Mouse (Mus musculus) neural tube, embryonic 14.5 days (tissue): ENCODE results near the gene Lrmda. TPM values are rescaled to one million over a fixed set of nuclear protein-coding genes. Genes with fewer than 3 reads are reported as not detected.

ENCODE experiments used
- ATAC-seq: fragments of 200-750 bp; cut with Nextera tagmentation; 2 replicates; pipeline ENCODE4 v1.8.0; 2017; ENCODE audit warnings: low read depth, mild to moderate bottlenecking, moderate TSS enrichment, moderate library complexity
- H3K27ac ChIP-seq: fragments of 300-500 bp; sonication (generic); 2 replicates; pipeline ENCODE4 v1.5.1; 2014; ENCODE audit warnings: low read depth, mild to moderate bottlenecking, control low read depth, low read length, moderate library complexity, mixed read lengths
- H3K27me3 ChIP-seq: fragments of 300-500 bp; sonication (generic); 2 replicates; pipeline ENCODE4 v1.6.1; 2014; ENCODE audit warnings: low read length; ENCODE audit not compliant: control insufficient read depth, insufficient read depth
- H3K36me3 ChIP-seq: fragments of 300-500 bp; sonication (generic); 2 replicates; pipeline ENCODE4 v1.6.1; 2014; ENCODE audit warnings: low read length, mixed read lengths; ENCODE audit not compliant: control insufficient read depth, insufficient read depth
- H3K4me1 ChIP-seq: fragments of 300-500 bp; sonication (generic); 2 replicates; pipeline ENCODE4 v1.6.1; 2014; ENCODE audit warnings: low read length; ENCODE audit not compliant: control insufficient read depth, insufficient read depth
- H3K4me2 ChIP-seq: fragments of 300-500 bp; sonication (generic); 2 replicates; pipeline ENCODE4 v1.6.1; 2014; ENCODE audit warnings: mild to moderate bottlenecking, low read depth, low read length, control low read depth
- H3K4me3 ChIP-seq: fragments of 300-500 bp; sonication (generic); 2 replicates; pipeline ENCODE4 v1.5.1; 2014; ENCODE audit warnings: low read depth, low read length, control low read depth, mixed read lengths
- H3K9ac ChIP-seq: fragments of 300-500 bp; sonication (generic); replicated peaks from 2 replicates; pipeline ENCODE4 v1.6.1; 2014; ENCODE audit warnings: low read depth, mild to moderate bottlenecking, control low read depth, low read length, mixed read lengths
- H3K9me3 ChIP-seq: fragments of 300-500 bp; sonication (generic); 2 replicates; pipeline ENCODE4 v1.6.1; 2016; ENCODE audit warnings: low read length; ENCODE audit not compliant: control insufficient read depth
- WGBS: fragments of 180-500 bp; shearing (Covaris S2); extraction: QIAGEN DNeasy Blood & Tissue Kit; methylation state at CpG from one replicate; pipeline ENCODE4 v1.1.7; 2014; 5-methylcytosine and 5-hydroxymethylcytosine counted together
- polyA plus RNA-seq: library from polyadenylated mRNA; unstranded; fragments of >200 nt; fragmentation: Nextera tagmentation; extraction: Ambion mirVana; gene quantifications from 2 replicates; pipeline ENCODE4 v1.2.1, GENCODE M21; 2014

The Lrmda gene
- polyA plus RNA-seq, 1 experiment from 2014 or later: 0.35 TPM

DNA sequence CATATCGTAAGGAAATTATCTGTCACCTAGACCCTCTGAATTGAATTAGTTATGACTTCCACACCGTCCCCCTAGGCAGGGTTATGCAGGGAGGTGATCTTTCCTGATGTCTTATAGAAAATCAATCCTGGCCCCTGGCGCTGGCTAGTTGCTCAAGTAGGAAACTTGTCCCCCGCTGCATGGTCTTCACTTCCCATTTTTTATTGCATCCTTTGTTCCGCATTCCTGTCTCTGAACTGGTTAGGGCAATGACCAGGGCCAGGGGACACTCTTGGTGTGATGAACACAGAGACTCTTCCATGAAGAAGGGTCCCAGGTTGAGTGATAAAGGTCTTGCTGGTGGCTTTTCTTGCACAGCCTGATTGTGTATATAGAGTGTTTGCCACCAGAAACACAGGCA is 53.9 kb downstream of the Lrmda start:
- Histone ChIP-seq H3K36me3 (no peaks in the 10 kb centered on the region), H3K9me3 (no peaks in the 10 kb centered on the region), H3K27me3 (no peaks in the 10 kb centered on the region), H3K4me3 (no peak overlapping the region), H3K4me2 (no peak overlapping the region), H3K9ac (no peak overlapping the region), H3K4me1 (no peaks in the 10 kb centered on the region), H3K27ac (no peak overlapping the region)
- no peak for ATAC-seq
- WGBS: 79% methylated on average over 5 of the region's 5 CpGs

DNA sequence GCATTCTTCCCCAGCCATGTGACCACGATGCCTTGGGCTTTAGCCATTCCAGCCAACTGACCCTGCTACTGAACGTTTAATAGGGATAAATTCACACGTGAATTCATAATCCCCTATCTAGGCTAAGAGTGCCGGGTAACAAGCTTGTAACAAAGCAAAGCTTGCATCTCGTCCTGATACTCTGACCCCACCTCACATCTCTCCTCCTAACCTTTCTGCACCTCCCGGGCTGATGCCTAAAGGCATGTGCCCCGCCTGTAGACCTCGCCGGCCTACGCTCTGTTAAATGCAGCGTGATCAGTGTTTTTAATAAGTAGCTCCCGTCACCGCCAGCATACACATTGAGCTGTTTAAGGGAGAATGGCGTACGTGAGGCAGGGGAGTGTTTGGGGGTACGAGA is 54.7 kb downstream of the Lrmda start:
- Histone ChIP-seq H3K36me3 (no peaks in the 10 kb centered on the region), H3K4me2 (no peak overlapping the region), H3K9ac (no peak overlapping the region), H3K4me1 (no peaks in the 10 kb centered on the region), H3K4me3 (no peak overlapping the region), H3K27me3 (no peaks in the 10 kb centered on the region), H3K27ac (no peak overlapping the region), H3K9me3 (no peaks in the 10 kb centered on the region)
- no peak for ATAC-seq
- 46% methylated on average over 16 of the region's 16 CpGs for WGBS

DNA sequence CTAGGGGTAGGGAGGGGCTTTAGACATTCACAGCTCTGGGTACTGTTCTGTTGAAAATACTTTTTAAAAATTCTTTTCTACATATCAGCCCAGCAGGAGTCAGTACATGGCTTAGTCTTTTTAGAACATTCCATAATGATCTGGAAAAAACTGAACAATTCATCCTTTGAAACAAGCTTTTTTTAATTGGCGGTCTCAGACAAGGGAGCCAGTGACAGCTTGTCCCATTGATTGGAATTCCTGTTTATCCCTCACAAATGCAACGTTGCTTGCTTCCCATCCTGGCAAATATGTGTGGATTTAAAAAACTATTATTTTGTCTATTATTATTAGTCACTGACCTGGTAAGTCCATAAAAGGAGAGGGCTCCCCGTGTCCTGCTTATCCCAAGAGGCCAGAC is 64.4 kb downstream of the Lrmda start:
- ATAC-seq: no peak

DNA sequence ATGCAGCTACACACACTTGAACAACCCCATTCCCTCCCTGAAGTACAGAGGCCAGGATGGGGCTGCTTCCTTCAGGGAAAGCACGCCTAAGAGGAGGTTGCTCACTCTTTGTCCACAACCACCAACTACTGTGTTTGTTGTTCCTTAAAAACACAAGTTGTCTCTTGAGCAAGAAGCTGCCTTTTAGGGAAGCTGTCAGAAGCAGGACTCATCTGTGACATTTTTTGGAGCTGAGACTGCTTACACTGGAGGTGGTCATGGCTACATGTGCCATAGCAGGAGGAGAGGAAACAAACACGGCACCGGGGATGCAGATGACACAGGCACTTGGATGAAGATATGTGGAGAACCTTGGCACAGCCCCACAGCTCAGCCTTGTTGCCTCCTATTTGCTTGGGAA is 65.9 kb downstream of the Lrmda start:
- ATAC-seq: no peak
- 94% methylated on average over 3 of the region's 3 CpGs for WGBS

More for the DNA sequence above, 64.4 kb downstream of the Lrmda start:
- no peak overlapping the region for H3K27ac ChIP-seq
- no peak overlapping the region for H3K4me2 ChIP-seq
- H3K27me3 ChIP-seq: no peaks in the 10 kb centered on the region
- no peaks in the 10 kb centered on the region for H3K36me3 ChIP-seq
- H3K4me1 ChIP-seq: no peaks in the 10 kb centered on the region; the same call in 1 of the 2 replicates
- no peak overlapping the region for H3K9ac ChIP-seq
- 64% methylated on average over 3 of the region's 3 CpGs for WGBS
- no peak overlapping the region for H3K4me3 ChIP-seq
- no peaks in the 10 kb centered on the region; the same call in 1 of the 2 replicates for H3K9me3 ChIP-seq

DNA sequence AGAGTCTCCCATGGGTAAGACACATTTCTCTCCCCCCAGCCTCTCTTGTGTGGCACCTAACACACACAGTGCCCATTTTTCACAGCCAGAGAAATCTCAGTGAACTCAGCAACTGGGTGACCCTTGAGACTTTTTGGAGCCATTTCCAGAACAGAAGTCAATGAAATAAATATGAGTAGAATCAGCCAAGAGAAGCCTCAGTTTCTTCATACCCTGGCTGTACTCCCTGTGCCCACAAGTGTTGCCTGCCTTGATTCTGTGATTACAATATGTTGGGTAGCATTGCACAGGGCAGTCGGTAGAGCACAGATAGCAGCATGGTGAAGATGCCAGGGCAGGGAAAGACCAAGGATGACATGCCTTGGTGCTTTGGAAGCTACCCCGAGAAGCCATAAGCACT is 69.1 kb downstream of the Lrmda start:
- ATAC-seq: no peak
- 97% methylated on average over 2 of the region's 2 CpGs for WGBS
- Histone ChIP-seq H3K4me1 (peaks cover 24% of the 10 kb centered on the region), H3K27ac (no peak overlapping the region), H3K4me3 (no peak overlapping the region), H3K4me2 (no peak overlapping the region), H3K36me3 (no peaks in the 10 kb centered on the region), H3K27me3 (no peaks in the 10 kb centered on the region), H3K9ac (no peak overlapping the region), H3K9me3 (no peaks in the 10 kb centered on the region; the same call in 1 of the 2 replicates)

More for the DNA sequence above, 65.9 kb downstream of the Lrmda start:
- H3K4me3 ChIP-seq: no peak overlapping the region
- H3K36me3 ChIP-seq: no peaks in the 10 kb centered on the region
- H3K27ac ChIP-seq: no peak overlapping the region
- H3K9me3 ChIP-seq: no peaks in the 10 kb centered on the region; the same call in 1 of the 2 replicates
- H3K4me1 ChIP-seq: peaks cover 14% of the 10 kb centered on the region; the same call in 1 of the 2 replicates
- no peaks in the 10 kb centered on the region for H3K27me3 ChIP-seq
- no peak overlapping the region for H3K9ac ChIP-seq
- H3K4me2 ChIP-seq: no peak overlapping the region

DNA sequence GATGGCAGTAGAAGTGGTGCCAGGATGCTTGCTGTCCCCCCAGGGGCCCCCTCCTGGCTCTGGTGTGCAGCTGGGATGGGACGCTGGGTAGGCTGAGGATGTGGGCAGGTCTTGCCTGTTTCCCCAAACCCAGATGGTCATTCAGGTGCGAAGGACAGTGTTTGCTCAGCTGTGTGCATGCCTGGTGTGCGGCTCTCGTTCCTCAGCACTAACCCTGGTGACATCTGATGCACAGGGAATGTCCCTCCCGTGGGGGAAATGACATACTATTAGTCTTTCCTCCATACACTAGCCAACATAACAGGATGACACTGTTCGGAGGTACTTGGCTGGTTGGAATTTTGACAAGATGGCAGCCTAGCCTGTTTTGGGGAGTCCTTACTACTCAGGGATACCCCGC is 69.8 kb downstream of the Lrmda start:
- no peak overlapping the region for H3K4me3 ChIP-seq
- peaks cover 24% of the 10 kb centered on the region for H3K4me1 ChIP-seq
- no peak overlapping the region for H3K4me2 ChIP-seq
- no peaks in the 10 kb centered on the region; the same call in 1 of the 2 replicates for H3K9me3 ChIP-seq
- 59% methylated on average over 7 of the region's 7 CpGs for WGBS
- H3K36me3 ChIP-seq: no peaks in the 10 kb centered on the region
- ATAC-seq: no peak
- H3K27ac ChIP-seq: peak overlapping the region; percentile 5; the same call in 1 of the 2 replicates
- no peaks in the 10 kb centered on the region for H3K27me3 ChIP-seq
- H3K9ac ChIP-seq: no peak overlapping the region

DNA sequence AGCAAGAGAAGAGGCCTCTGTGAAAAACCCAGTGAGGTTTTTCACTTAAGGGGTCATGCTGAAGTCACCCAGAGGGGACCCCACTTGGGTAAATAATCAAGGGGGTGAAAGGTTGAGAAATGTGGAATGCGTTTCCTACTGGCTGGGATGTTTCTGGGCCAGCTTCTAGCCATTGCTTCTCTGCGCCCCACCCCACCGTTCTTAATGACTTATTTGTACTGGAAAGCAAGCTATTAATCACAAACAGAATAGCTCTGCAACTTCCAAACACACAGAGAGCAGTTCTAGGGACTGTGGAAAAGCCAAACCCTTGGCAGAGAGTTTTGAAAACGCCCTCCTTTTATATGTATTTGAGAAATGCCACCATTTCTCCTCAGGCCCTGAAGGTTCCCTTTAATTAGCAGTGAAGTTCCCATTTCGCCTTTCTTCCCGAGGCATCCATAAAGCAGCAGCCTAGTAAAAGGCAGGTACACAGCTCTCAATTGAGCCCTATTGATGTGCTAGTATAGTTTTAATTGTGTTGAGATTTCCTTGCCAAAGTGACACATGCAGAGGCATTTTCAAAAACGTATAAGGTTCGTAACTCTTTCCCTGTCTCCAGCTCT is 70.5 kb downstream of the Lrmda start:
- Histone ChIP-seq H3K4me3 (no peak overlapping the region), H3K36me3 (no peaks in the 10 kb centered on the region), H3K27me3 (no peaks in the 10 kb centered on the region), H3K4me2 (no peak overlapping the region), H3K9ac (no peak overlapping the region), H3K9me3 (no peaks in the 10 kb centered on the region; the same call in 1 of the 2 replicates), H3K27ac (no peak overlapping the region), H3K4me1 (peaks cover 24% of the 10 kb centered on the region)
- WGBS: 17% methylated on average over 8 of the region's 8 CpGs
- ATAC-seq: no peak

DNA sequence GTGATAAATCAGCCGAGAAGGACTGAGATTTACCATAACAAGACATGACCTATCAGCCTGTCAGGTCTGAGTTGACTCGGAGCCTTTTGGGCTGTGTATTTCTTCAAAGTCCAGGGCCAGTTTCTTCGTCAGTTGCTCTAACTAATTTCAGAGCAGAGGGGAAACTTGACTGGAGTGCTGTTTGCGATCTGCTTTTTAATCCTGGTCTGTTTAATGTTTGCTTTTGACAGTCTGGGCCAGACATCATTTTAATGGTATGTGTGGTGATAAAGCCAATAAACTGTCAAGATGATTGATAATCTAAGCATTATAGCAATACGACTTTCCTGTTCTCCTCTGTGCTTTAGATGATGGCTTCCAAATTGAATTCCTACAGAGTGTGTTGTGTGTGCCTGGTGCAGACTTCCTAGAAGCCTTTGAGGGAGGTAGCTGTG is 71.3 kb downstream of the Lrmda start:
- H3K4me1 ChIP-seq: peaks cover 24% of the 10 kb centered on the region
- H3K4me3 ChIP-seq: no peak overlapping the region
- H3K27ac ChIP-seq: 0 out of 2 replicates have a peak overlapping the region, but pooled peaks have one; percentile 29
- H3K27me3 ChIP-seq: no peaks in the 10 kb centered on the region
- no peaks in the 10 kb centered on the region; the same call in 1 of the 2 replicates for H3K9me3 ChIP-seq
- ATAC-seq: no peak
- no peak overlapping the region for H3K9ac ChIP-seq
- H3K36me3 ChIP-seq: no peaks in the 10 kb centered on the region
- 23% methylated on average over 5 of the region's 5 CpGs for WGBS
- no peak overlapping the region for H3K4me2 ChIP-seq

DNA sequence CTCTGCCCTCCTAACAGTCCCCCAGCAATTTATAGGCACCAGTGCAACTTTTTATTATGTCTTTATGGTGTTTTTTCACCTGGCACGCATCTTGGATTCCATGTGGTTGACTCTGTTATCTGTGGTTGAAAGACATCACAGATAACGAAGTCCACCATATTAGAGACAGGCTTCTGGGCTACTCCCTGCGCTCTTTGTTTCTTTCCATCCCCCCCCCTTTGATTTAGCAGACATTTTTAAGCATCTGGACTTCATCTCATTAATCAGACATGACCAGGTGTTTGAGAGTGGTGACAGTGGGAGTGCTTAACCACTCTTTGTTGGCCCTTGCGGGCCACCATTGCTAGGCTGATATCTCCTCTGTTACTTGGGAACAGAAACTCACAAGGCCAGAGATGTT is 71.8 kb downstream of the Lrmda start:
- no peak overlapping the region for H3K4me3 ChIP-seq
- no peak overlapping the region for H3K27ac ChIP-seq
- WGBS: 64% methylated on average over 4 of the region's 4 CpGs
- peaks cover 24% of the 10 kb centered on the region for H3K4me1 ChIP-seq
- no peak overlapping the region for H3K9ac ChIP-seq
- no peak overlapping the region for H3K4me2 ChIP-seq
- no peak; the same call in 1 of the 2 replicates for ATAC-seq
- no peaks in the 10 kb centered on the region for H3K27me3 ChIP-seq
- H3K9me3 ChIP-seq: no peaks in the 10 kb centered on the region; the same call in 1 of the 2 replicates
- no peaks in the 10 kb centered on the region for H3K36me3 ChIP-seq
